Mouse (Mus musculus): ENCODE results near the gene Dupd1.

The Dupd1 gene

DNA sequence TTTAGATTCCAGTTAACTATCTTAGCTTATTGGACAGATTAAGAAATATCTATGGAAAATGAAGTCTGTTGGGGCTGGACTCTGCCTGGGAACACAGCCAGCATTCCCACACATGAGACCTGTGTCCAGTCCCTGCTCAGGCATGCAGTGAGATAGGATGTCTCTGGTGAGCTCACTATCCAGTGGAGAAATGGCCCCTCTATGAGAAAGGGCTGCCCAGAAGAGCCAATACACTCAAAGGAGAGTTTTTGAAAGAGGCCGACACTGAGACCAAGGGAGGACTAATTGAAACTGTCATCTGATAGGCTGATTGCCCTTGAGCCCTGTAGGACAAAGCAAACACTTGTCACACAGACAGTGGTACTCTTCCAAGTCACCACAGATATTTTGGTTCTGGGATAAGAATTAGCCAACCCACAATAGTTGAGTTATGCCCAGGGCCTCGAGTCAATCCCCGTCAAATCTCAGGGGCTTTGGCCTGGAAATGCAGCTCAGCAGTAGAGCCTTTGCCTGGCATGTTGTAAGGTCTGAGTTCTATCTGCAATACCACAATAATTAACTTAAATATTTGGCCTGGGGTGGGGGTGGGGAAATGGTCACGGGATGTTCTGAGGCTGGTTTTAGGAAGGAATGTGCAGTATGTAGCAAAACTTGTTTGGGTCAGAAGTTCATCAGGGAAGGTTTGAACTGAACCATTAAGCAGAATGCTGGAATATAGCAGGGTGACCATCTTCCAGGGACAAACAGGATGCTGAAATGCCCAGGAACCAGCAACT lies 6.2 kb upstream of the Dupd1 start:
- no peak for DNase-seq

DNA sequence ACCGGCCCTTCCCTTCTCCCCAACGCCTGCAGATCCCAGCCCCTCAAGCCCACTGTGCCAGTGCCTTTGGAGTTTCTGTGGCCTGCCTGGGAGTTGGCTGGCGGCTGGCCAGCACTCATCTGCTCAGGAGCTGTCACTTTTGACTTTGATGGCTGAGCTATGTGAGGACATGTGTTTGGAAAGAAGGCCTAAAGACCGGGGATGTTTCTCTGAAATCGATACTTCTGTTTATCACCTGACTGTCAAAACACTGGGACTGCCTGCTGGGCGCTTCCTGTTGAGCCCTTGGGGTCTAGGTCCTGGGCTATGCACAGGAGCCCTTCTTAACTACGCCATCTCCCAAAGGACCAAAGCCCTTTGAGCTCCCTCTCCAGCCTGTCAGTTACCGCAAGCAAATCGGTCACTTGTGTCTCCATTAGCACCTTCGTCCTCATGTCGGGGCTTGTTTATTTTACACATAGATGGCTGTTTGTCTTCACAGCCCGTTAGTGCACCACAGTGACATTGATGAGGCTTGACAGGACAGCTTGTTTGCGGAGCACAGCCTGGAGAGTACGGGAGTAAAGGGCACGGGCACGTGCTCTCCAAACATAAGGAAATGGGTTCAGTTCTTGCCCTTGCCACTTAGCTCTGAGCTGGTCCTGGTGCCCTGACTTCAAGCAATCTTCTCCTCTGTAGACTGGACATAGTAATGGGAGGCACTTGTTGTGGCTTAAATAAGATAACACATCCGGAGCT lies 5.4 kb upstream of the Dupd1 start:
- DNase-seq: no peak

DNA sequence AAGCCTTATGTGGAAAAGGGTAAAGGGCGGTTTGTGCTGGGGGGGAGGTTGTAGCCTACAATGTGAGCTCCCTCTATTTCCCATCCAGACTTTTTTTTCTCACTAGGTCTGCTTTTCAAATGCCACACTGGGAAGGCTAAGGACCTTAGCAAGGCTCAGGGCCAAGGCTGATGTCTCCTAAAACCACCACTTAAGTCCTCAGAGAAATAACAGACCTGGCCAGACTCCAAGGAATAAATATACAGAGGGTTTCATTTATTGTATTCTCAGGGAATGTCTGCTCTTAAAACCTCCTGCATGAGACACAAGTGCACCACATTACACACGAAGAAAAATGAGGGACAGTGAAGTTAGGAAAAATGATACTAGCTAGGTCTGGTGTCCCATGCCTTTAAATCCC lies 3.1 kb downstream of the Dupd1 start:
- DNase-seq: no peak

DNA sequence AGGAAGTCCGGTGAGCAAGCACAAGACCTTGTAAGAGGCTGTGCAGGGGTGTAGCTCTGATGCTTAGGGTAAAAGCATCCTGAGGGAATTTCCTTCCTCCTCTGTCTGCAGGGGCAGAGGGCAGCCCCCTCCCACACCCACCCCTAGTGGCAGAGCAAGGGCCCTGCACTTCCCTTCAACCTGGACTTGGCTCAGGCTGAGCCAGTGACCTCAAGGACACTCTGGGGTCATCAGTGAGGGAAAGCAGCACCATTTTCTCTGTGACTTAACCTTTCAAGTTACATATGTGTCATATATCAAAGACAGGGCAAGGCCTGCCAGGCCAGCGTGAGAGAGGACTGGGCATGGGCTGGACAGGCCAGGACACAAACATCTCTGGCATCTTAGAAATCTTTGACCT lies 4.8 kb downstream of the Dupd1 start:
- DNase-seq: no peak

DNA sequence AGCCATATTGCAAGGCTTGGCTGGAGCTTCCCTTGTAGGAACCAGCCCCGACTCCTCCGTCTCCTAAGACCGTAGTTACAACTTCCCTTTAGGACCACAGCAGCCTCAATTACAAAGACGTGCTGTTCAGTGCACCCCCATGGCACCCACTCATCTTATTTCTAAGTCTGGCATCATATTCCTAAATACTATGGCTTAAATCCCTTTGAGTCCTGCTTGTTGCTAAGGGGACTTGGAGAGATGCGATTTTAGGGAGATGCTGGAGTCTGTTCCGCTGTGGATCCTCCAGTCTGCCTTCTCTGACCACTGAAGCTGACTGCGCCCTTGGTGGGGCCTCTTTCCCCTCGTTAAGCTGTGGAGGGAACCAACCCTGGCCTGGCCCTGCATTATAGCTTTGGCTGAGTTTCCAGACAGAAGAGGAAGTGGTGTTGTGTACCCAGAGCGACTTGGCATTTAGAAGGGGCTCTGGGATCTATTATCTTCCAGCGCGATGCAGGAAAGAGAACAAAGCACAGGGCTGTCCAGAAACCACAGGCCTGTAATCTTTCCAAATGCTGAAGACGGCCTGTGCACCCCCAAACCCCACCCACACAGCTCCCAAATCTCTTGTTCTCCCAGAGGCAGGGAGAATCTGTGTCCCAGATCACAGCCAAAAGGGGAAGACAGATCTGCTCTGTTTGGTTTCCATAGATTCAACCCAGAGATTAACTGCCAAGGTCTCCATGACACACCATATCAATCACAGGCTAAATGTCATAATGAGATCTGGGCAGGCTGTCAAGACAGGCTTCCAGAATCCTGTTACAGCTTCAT lies 7.4 kb downstream of the Dupd1 start:
- peak; percentile 76 for DNase-seq

DNA sequence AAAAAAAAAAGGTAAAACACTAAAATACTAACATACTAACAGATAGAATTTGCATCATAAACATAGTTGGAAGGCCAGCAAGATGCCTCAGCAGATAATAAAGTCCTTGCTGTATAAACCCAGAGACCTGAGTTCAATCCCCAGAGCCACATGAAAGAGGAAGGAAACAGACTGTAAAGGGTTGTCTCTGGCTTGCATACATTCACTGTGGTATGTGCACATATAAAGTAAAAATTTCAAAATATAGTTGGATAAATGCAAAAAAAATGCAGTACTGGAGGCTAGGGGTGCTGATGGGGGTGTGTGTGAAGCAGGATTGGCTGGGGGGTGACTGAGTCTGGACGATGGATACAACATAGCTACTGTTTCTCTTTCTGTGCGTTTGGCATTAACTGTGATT lies 8.9 kb downstream of the Dupd1 start:
- DNase-seq: no peak

DNA sequence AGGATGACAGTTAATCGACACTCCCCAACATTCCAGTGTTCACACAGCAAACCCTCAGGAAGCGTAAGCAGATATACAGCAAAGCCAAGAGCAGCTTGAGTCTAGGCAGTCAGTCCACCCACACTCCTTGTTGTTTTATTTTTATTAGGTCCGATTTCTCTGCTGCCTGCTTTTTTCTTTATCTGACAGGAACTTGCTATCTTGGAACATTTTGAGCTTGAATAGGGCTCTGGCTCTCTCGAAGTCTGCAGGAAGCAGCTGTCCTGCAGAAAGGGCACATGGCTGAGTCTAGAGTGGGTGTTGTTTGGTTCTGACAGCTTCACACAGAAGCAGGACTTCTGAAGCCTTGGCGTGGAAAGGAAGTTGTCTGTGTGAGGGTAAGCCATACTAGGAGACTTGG lies 11.1 kb downstream of the Dupd1 start:
- DNase-seq: peak; percentile 42

DNA sequence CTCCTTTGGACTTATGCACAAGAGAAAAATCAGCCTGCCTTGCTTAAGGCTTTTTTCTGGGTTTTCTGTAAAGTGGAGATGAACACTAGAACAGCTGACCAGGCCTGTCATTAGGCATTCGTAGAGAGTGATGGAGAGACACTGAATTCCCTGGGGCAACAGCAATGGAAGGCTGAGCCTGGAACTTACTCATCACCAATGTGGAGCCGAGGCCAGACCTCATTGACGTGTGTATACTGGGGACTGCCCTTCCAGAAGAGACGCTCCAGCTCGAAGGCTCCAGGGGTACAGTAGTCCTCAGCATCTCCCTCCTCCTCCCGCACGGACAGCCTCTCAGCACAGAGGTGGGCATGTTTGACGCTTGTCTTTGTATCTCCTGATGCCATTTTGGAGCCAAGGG lies 11.7 kb downstream of the Dupd1 start:
- DNase-seq: no peak

DNA sequence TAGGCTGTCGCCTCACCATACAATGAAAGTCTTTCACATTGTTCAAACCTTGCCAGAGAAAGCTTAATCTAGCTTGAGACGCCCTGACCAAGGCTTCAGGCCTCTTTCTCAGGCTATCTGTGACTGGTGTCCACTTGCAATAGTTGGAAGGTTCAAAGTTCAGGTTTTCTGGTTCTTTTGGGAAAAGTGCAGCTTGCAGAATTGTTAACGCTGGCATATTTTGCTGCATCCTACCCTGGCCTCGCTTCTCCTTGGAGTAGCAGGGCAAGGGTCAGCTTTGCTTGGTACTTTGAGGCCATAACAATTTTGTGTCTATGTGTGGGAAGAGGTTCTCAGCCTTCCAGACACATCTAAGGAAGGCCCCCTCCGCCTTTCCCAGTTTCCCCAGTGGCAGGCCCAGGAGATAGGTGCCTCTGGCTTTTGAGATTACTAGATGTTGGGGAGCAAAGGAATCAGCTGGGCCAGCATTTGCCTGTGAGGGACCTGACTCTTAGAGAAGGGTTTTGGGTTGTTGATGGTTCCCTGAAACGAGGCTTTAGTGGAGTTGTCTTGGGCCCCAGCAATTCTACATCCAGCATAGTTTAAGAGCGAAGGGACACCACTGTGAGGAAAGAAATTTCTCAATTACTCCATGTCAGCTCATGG lies 18.1 kb downstream of the Dupd1 start:
- DNase-seq: no peak

DNA sequence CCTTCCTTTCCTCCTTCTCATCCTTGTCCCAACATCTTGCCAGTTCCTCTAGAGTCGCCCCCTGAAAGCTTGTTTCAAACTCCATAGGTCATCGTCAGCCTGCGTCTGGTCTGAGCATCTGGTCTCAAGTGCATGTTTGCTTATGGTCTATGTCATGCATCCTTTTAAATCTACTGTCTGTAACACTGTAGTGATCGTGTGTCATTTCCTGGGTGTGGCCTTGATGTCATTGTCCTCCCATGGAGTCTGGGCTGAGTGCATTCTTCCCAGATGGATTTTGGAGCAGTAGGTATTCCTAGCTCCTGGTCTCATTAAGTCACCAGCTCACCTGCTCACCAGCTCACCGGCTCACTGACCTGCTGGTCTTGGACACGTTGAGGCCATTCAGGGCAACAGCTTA lies 19.4 kb downstream of the Dupd1 start:
- DNase-seq: peak; percentile 48

DNA sequence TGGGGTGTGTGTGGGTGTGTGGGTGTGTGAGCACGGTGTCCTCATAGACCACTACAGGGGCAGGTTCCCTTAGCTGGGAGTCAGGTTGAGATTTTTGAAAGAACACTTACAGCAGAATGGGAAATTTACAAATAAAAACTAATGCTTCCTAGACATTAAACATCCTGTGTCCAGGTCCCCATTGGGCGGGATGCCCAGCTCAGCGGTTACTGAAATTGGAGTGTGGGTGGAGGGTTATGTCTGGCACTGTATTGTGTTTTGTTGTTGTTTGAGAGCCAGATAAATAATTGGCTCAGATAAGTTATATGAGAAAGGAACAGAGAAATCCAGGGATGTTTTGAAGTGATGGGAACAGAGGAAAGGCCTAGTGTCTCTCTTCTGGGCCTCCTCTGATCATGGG lies 23.3 kb downstream of the Dupd1 start:
- peak; percentile 57 for DNase-seq

DNA sequence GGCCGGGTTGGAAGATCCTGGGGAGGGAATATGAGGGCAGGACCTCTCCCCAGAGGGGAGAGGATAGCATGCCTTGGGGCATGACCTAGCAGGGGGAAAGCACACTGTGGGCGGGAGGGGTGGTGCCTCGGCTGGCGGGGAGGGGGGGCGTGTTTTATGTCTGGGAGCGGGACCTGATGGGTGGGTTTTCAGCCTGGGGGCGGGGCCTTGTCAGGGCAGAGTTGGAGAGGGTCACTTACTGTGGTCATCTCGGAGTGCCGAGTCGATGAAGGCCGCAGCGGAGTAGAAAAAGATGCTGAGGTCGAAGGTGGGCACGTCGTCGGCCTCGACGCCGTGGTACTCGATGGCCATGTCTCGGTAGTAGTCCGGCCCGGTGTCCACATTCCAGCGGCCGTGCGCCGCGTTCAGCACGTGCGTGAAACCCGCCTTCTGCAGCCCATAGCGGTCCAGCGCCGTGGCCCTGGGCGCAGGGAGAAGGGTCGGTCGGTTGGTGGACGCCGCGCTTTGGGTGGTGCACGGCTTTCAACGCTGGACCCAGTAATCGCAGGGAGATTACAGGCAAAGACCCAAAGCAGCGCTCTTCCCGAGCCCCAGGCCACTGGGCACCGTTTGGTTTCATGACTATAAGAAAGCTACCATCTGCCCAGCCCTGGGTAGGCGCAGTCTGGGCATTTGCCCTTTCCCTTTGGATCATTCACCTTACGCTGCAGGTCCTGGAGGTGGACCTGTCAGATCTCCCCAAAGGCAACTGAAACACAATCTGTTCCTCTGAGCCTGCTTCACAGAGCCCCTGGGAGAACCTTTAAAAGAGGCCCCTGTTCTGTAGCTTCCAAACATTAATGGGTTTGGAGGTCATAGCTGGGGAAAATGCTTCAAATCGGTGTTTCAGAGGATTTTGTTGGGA lies 27.7 kb downstream of the Dupd1 start:
- no peak for DNase-seq

DNA sequence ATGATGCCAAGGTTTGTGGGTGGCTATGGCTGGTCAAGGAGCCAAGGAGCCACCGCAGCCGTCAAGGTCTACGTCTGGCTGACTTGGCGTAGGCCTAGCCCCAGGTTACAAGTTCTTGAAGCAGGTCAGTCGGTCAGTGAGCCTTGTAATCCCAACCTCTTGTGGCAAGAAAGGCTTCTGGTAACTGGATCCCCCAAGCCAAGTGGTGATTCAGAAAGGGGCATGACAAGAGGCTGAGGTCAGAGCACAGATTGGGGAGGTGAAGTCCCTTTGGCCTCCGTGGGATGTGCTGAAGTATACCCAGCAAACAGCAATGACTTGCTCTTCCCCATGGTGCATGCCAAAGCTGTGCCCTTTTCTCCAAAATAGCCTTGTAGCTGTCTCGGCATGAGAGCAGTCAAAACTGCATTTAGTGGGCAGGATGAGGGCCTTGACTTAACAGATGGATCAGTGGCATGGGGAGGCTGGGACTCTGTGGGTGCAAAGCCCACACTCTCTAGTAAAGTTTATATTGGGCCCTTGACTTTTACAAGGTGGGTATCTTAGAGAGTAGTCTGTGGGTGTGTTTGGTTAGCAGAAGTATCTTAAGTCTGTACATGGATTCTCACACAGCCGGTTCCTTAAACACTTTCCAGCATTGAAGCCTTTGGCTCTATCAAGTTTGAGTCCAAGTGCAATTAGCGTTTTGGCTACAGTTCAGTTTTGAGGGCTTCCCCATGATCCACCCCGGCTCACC lies 28.8 kb downstream of the Dupd1 start:
- no peak for DNase-seq

DNA sequence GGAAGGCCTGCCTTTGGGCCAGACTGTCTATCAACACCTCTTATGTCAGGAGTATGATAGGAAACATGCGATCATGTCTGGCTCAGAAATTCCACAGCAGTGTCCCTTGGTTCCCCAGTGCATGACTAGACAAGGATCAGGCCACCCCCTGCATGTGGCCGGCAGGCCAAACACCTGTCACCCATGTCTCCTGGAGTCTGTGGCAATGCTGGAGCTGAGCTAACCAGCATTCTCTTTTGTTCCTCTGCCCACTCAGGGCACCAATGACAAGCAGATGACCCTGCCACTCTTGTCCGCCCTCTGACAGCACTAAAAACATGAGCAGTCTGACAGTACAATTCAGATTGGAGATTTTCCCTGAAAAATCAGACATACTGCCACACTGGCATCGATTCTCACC lies 30.5 kb downstream of the Dupd1 start:
- no peak for DNase-seq

DNA sequence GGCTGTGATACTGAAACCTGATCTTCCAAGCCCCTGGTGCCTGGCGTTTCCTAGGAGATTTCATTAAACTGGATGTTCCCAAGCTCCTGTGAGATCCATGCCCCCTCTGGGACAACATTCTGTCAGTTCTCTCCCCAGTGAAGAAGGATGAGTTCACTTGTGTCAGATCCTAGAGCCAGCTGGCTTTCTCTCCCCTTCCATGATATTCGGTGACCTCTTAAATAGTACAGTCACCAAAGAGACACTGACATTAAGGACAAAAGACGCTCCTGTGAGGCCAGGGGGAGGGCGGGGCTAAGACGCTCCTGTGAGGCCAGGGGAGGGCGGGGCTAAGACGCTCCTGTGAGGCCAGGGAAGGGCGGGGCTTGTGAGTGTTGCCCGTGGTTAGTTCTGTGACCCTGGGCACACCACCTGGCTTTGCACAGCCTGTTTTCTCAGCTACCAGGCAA lies 31.7 kb downstream of the Dupd1 start:
- DNase-seq: peak; percentile 89

DNA sequence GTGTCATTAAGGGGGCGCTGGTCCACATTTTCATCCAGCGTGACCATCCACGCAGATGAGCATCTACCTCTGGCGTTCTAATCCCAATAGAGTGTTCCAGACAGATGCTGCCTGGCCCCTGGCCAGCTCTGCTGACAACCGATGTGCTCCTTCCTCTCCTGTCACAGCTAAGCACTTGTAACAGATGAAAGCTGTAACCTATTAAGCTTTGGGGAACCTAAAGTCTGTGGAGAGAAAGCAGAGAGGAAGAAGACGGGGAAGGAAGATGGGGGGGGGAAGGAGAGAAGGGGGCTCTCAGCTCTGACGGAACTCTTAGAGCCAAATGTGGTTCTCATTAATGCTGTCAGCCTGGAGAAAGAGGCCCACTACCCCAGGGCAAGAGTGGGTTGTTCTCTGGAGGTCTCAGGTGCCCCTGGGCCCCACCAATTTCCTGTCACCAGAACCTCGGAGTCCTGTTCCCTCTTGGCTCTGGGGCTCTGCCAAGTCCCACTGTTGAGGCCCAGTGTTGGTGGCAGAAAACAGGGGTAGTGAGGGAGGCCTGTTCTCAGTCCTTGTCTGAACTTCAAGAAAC lies 34.7 kb downstream of the Dupd1 start:
- DNase-seq: peak; percentile 35

DNA sequence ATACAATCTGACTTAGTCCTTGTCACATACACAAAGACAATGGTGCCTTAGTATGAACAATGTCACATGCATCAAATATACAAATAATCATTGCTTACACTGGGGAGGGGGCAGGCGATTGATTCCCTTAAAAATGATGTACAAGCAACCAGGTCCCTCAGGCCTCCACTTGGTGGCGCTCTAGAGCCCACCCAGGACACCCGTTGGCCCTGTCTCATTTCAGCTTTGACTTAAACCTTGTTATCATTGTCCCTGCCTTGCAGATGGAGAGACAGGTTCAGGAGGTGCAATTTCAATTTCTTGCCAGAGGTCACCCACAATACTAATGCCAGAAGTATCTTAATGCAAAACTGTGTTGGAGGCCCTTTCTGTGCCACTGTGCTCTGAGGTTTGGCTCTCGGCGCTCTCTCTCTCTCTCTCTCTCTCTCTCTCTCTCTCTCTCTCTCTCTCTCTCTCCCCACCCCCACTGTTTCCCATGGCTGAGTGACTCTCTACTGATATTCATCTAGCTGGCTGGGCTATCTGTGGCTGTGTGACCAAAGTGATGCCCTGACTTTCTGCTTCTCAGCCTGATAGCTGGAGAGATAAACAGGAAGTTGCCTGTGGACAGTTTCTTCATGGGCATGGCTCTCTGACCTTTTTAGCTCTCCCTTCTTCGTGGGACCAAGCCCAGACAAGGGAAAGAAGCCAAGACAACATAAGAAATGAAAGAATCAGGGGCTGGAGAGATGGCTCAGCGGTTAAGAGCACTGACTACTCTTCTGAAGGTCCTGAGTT lies 35.7 kb downstream of the Dupd1 start:
- DNase-seq: peak; percentile 78

DNA sequence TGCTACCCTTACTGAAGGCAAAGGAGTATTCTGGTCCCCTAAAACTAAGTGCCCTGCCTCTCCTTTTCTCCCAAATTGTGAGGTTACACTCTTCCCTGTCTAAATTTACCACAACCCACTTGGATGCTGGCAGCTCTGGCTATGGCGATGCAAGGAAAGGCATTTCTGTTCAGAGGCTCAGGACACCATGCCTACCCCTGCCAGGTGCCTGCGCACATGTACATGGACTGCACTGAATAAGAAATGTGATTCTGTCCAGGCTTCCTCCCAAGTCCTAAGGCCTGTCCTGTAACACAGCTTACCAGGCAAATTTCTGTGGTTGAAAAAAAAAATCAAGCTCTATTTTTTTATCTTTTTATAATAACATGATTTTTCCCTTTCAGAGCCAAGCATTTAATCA lies 38.2 kb downstream of the Dupd1 start:
- DNase-seq: no peak

DNA sequence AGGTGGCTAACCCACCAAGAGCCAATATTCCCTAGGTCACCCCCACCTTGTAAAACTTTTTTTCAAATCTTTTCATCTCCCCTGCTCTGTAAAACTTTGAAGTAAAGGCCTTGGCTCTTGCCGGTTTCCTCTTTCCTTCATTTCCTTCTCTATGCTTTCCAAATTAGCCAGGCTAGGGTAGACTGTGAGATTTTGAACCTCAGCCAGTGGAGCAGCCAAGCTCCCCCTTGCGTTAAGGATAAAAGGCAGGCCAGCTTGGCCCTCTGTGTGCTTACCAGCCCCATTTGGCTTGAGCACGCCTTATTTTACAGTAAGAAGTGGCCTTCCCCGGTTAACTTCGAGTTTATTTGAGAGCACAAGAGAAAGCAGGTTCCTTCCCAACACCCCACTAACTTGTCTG lies 39.9 kb downstream of the Dupd1 start:
- DNase-seq: no peak

DNA sequence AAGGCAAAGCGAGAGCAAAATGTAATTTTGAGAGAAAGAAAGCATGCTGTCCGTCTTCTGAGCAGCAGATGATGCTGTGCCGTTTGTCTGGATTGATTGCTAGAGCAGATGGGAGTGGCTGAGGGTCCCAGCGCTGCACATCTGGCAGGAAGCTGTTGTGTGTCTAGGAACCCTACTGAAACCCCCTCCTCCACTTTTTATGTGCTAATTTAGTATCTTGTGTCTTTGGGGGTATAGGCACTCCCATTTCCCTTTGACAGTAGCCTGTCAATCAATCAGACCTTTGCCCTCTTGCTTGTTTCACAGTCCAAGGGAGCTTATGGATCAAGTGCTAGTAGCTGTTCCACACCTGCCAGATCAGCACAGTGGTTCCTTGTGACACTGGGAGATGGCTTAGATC lies 41.3 kb downstream of the Dupd1 start:
- DNase-seq: no peak

All from lung, postnatal 36 days (tissue).